Mouse (Mus musculus) embryonic facial prominence, embryonic 11.5 days (tissue): Measurements from ENCODE around the gene Cry1. TPM values are rescaled to one million over a fixed set of nuclear protein-coding genes. Genes with fewer than 3 reads are reported as not detected.

Source experiments
- ATAC-seq: fragments of 200-750 bp; cut with Nextera tagmentation; replicated peaks from 2 replicates; pipeline ENCODE4 v1.8.0; 2017; ENCODE audit warnings: low read depth; ENCODE audit not compliant: insufficient number of reproducible peaks, low FRiP score, low TSS enrichment
- DNase-seq: peaks from one replicate; pipeline ENCODE4 v3.0.0-alpha.2; 2015; ENCODE audit warnings: low spot score
- H3K27ac ChIP-seq: fragments of 300-500 bp; sonication (generic); replicated peaks from 2 replicates; pipeline ENCODE4 v1.5.1; 2014; ENCODE audit warnings: mild to moderate bottlenecking, low read depth, low read length, control low read depth
- H3K27me3 ChIP-seq: fragments of 300-500 bp; sonication (generic); 2 replicates; pipeline ENCODE4 v1.6.1; 2014; ENCODE audit warnings: mild to moderate bottlenecking, low read length, moderate library complexity, mixed read lengths; ENCODE audit not compliant: control insufficient read depth, insufficient read depth
- H3K36me3 ChIP-seq: fragments of 300-500 bp; sonication (generic); replicated peaks from 2 replicates; pipeline ENCODE4 v1.6.1; 2014; ENCODE audit warnings: low read depth, mild to moderate bottlenecking, low read length, moderate library complexity, mixed read lengths; ENCODE audit not compliant: control insufficient read depth, insufficient read depth
- H3K4me1 ChIP-seq: fragments of 300-500 bp; sonication (generic); 2 replicates; pipeline ENCODE4 v1.6.1; 2014; ENCODE audit warnings: low read length, mixed read lengths; ENCODE audit not compliant: control insufficient read depth, insufficient read depth
- H3K4me2 ChIP-seq: fragments of 300-500 bp; sonication (generic); 2 replicates; pipeline ENCODE4 v1.6.1; 2014; ENCODE audit warnings: low read depth, mild to moderate bottlenecking, control low read depth, low read length, moderate library complexity
- H3K4me3 ChIP-seq: fragments of 300-500 bp; sonication (generic); 2 replicates; pipeline ENCODE4 v1.5.1; 2014; ENCODE audit warnings: low read depth, low read length, control low read depth
- H3K9ac ChIP-seq: fragments of 300-500 bp; sonication (generic); replicated peaks from 2 replicates; pipeline ENCODE4 v1.6.1; 2014; ENCODE audit warnings: mild to moderate bottlenecking, control low read depth, low read length
- H3K9me3 ChIP-seq: fragments of 300-500 bp; sonication (generic); replicated peaks from 2 replicates; pipeline ENCODE4 v1.6.1; 2016; ENCODE audit warnings: mild to moderate bottlenecking, low read length, inconsistent platforms, mixed read lengths; ENCODE audit not compliant: control insufficient read depth
- WGBS: fragments of 180-500 bp; shearing (Covaris S2); extraction: QIAGEN DNeasy Blood & Tissue Kit; methylation state at CpG from one replicate; pipeline ENCODE4 v1.1.7; 2014; 5-methylcytosine and 5-hydroxymethylcytosine counted together
- polyA plus RNA-seq: library from polyadenylated mRNA; unstranded; fragments of >200 nt; fragmentation: Nextera tagmentation; extraction: Ambion mirVana; gene quantifications from 2 replicates; pipeline ENCODE4 v1.2.1, GENCODE M21; 2014

The Cry1 gene
- polyA plus RNA-seq, 1 experiment from 2014 or later = 34.0 TPM

DNA sequence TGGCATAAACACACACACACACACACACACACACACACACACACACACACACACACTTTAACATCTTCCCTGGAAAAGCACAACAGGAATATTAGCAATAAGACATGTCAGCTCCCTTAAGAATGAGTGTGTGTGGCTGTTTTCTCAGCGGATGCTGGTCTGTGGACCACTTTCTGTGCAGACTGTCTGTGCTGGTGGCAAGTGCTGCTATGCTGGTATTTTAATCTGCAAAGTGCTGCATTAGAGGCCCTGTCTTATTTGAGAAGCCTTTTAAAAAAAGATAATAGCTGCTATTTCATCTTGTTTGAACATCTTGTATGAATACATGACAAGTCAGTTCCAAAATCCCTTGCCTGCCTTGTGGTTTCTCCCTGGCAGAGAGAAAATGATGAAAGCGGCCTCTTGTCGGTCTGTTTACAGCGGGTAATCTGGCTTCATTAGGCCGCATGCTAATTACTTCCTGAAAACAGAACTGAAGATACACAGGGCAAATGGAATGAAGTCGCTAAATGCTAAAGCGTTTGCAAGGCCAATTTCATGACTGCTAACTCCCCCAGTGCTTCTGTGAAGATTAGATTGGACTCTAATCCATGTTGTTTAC lies 19.5 kb upstream of the Cry1 start:
- 40% methylated on average over 7 of the region's 7 CpGs for WGBS
- Histone ChIP-seq H3K4me1 (no peaks in the 10 kb centered on the region), H3K36me3 (no peaks in the 10 kb centered on the region), H3K4me2 (no peak overlapping the region), H3K9ac (no peak overlapping the region), H3K4me3 (no peak overlapping the region), H3K9me3 (no peaks in the 10 kb centered on the region), H3K27ac (no peak overlapping the region), H3K27me3 (no peaks in the 10 kb centered on the region)
- peak; percentile 9 for DNase-seq
- ATAC-seq = no peak

DNA sequence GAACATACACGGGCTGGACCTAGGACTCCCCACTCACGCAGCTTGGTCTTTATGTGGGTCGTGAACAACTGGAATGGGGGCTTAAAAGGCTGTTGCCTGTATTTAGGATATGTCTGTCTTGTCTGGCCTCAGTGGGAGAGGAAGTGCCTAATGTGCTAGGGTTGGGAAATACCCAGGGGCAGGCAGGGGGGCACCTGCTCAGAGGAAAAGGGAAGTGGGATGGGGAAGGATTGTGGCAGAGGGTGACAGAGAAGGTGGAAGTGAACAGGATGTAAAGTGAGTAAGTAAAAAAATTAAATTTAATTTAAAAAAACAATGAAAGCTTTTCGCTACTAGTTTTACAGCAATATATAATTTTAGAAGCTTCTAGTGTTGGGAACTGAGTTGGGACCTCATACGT lies 9.7 kb upstream of the Cry1 start:
- no peak overlapping the region for H3K4me3 ChIP-seq
- no peak for DNase-seq
- no peak overlapping the region for H3K27ac ChIP-seq
- H3K9me3 ChIP-seq = no peaks in the 10 kb centered on the region
- no peaks in the 10 kb centered on the region for H3K36me3 ChIP-seq
- no peaks in the 10 kb centered on the region for H3K4me1 ChIP-seq
- no peak overlapping the region for H3K4me2 ChIP-seq
- whole genome bisulfite sequencing = 83% methylated on average over 5 of the region's 5 CpGs
- H3K27me3 ChIP-seq = no peaks in the 10 kb centered on the region
- H3K9ac ChIP-seq = no peak overlapping the region
- ATAC-seq = no peak

DNA sequence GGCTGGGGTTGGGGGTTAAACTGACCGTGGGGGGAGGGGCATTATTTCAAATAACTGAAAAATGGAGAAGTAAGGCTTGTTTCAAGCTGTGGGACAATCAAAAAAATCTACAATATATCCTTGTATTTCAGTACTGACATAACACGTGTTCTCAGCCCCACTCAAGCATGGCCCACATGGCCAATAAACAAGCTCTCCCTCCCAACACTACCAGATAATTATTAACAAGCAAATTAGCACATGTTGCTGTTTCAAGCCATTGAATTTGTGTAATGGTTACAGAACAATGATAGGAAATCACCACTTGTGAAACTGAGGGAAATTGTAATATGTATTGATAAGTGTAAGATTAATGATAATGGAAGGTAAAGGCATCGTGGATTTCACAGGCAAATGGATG lies 8.5 kb upstream of the Cry1 start:
- Histone ChIP-seq H3K27ac (no peak overlapping the region), H3K4me3 (no peak overlapping the region), H3K9ac (no peak overlapping the region), H3K36me3 (no peaks in the 10 kb centered on the region), H3K4me2 (no peak overlapping the region), H3K4me1 (no peaks in the 10 kb centered on the region), H3K9me3 (no peaks in the 10 kb centered on the region), H3K27me3 (no peaks in the 10 kb centered on the region)
- ATAC-seq = no peak
- no peak for DNase-seq
- WGBS = 86% methylated on average over 3 of the region's 3 CpGs

DNA sequence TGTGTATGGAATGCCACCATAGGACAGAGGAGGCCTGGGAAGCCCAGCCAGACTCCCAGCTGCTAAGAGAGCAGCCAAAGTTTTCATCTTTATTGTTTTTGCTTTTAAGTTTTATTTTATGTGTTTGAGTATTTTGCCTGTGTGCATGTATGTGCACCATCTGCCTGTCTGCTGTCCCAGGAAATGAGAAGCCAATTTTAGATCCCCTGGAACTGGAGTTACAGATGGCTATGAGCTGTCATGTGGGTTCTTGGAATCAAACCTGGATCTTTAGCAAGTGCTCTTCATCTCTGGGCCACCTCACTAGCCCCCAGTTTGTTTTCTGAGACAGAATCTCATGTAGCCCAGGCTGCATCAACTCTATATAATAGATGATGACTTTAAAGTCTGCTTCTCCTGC lies 5.8 kb upstream of the Cry1 start:
- DNase-seq (no peak), ATAC-seq (no peak)
- Histone ChIP-seq H3K9ac (no peak overlapping the region), H3K4me2 (no peak overlapping the region), H3K36me3 (no peaks in the 10 kb centered on the region), H3K27me3 (no peaks in the 10 kb centered on the region), H3K27ac (no peak overlapping the region), H3K9me3 (no peaks in the 10 kb centered on the region), H3K4me3 (no peak overlapping the region), H3K4me1 (no peaks in the 10 kb centered on the region)

DNA sequence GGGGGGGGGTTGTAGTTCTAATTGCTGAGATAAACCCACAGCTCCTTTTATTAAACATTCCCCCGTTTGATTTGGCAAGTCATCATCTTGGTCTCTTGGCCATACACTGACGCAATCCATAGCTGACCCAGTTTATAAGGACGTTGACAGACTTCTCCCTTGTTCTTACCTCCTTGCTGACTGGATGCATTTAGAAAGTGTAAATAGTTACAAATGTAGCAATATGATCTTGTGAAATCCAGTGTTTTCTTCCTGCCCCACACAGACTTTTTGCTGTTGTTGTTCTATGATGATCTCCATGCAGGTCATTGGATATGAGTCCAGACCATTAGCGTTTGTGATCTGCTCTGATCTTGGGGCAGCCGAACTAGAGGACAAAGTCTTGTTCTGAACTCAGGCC lies 5.1 kb upstream of the Cry1 start:
- 82% methylated on average over 5 of the region's 5 CpGs for WGBS
- no peak overlapping the region for H3K4me3 ChIP-seq
- H3K27me3 ChIP-seq = no peaks in the 10 kb centered on the region
- no peak overlapping the region for H3K9ac ChIP-seq
- no peaks in the 10 kb centered on the region for H3K9me3 ChIP-seq
- H3K27ac ChIP-seq = no peak overlapping the region
- no peak for ATAC-seq
- no peak for DNase-seq
- no peak overlapping the region for H3K4me2 ChIP-seq
- no peaks in the 10 kb centered on the region for H3K36me3 ChIP-seq
- no peaks in the 10 kb centered on the region for H3K4me1 ChIP-seq

DNA sequence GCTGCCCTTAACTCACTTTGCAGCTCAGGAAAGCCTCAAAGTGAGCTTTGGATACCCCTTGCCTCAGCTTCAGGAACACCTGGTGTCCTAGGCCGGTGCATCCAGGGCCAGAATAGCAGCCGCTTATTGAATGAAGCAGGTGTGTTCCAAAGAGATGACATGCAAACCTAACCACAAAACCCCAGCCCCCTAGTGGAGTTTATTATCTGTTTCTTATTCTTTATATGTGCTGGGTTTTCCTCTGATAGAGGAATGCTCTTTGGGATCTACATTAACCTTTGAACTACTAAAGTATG lies 1.6 kb upstream of the Cry1 start:
- ATAC-seq (no peak), DNase-seq (no peak)
- no peaks in the 10 kb centered on the region for H3K9me3 ChIP-seq
- no peaks in the 10 kb centered on the region for H3K27me3 ChIP-seq
- H3K9ac ChIP-seq = no peak overlapping the region
- 94% methylated on average over 2 of the region's 2 CpGs for WGBS
- no peak overlapping the region for H3K27ac ChIP-seq
- H3K4me2 ChIP-seq = no peak overlapping the region
- no peaks in the 10 kb centered on the region for H3K4me1 ChIP-seq
- no peaks in the 10 kb centered on the region for H3K36me3 ChIP-seq
- H3K4me3 ChIP-seq = no peak overlapping the region

DNA sequence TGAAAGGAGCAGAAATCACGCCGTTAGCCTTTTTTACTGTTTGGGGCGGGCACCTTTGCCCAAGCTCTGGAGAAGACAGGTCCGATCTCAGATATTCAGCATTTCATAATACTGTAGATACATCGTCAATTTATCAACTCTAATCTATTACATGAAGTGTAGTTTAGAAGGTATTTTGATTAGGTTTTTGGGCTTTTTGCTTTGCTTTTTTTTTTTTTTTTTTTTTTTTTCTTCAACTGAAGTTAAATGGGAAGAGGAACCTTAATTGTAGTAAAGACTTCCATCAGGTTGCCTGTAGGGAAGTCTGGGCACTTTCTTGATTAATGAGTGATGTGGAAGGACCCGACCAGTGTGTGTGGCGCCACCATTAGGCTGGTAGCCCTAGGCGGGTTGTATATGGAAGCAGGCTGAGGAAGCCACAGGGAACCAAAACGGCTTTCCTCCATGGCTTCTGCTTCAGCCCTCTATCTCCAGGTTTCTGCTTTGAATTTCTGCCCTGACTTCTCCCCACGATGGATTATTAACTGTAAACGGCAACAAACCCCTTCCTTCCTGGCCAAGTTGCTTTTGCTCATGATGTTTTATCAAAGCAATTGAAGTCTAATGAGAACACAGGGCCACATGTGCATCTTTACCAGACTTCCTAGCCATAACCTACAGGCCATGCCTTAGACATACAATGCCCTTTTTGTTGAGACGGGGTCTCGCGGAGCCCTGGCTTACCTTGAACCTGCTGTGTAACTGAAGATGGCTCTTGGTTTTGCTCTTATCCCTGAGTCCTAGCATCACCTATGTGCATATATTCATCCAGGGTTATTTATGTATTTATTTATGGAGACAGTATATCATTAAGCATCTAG lies 1.0 kb upstream of the Cry1 start:
- WGBS = 27% methylated on average over 14 of the region's 14 CpGs

DNA sequence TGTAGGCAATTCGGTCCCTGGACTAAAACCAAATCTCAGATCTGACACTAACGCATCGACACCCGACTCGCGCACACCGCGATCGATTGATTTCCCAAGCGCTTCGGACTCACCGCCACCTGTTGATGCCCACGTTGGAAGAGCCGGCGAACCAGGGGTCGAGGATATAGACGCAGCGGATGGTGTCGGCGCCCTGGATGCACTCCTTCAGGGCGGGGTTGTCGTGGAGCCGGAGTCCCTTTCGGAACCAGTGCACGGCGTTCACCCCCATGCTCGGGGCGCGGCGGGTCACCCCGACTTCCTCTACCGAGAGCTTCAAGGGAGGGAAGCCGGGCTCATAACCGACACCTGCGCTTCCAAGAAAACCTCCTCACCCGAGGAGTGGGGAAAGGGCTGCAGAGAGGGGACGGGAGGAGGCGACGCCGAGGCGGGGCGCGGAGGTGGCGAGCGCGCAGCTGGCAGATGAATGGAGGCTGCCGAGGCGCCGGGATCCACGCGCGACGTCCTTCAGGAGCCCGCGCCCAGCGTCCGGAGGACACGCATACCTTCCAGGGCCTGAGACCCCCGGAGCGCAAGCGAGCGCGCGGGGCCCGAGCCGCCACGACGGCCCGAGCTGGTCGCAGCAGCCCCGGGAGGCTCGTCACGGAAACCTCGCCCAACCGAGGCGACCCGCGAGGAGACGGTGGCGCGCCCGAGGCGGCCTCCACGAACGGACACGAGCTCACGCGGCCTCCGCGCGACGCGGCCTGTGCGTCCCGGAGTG lies 482 bp downstream of the Cry1 start:
- peak overlapping the region; percentile 83 for H3K4me3 ChIP-seq
- H3K4me1 ChIP-seq = no peaks in the 10 kb centered on the region
- peak overlapping the region; percentile 74 for H3K9ac ChIP-seq
- H3K4me2 ChIP-seq = peak overlapping the region; percentile 99
- peak; percentile 20; the same call in 1 of the 2 replicates for ATAC-seq
- no peaks in the 10 kb centered on the region for H3K9me3 ChIP-seq
- peak; percentile 35 for DNase-seq
- no peaks in the 10 kb centered on the region for H3K27me3 ChIP-seq
- no peaks in the 10 kb centered on the region for H3K36me3 ChIP-seq
- under 1% methylated on average over 94 of the region's 95 CpGs for WGBS
- H3K27ac ChIP-seq = no peak overlapping the region

More for the DNA sequence above, 1.0 kb upstream of the Cry1 start:
- H3K9ac ChIP-seq = peak overlapping the region; percentile 74
- ATAC-seq (no peak), DNase-seq (peak; percentile 2)
- H3K36me3 ChIP-seq = no peaks in the 10 kb centered on the region
- H3K9me3 ChIP-seq = no peaks in the 10 kb centered on the region
- 0 out of 2 replicates have a peak overlapping the region, but pooled peaks have one; percentile 62 for H3K27ac ChIP-seq
- H3K4me2 ChIP-seq = peak overlapping the region; percentile 99
- no peaks in the 10 kb centered on the region for H3K4me1 ChIP-seq
- no peaks in the 10 kb centered on the region for H3K27me3 ChIP-seq
- peak overlapping the region; percentile 83 for H3K4me3 ChIP-seq
